Mouse (Mus musculus) liver, adult 2 months (tissue): Measurements from ENCODE around the gene C5ar1. TPM values are rescaled to one million over a fixed set of nuclear protein-coding genes. Genes with fewer than 3 reads are reported as not detected.
A peak's percentile ranks its signal among the peaks of the same experiment; 100 is the strongest.
"Not testable (repeated sequence)": the region's sequence is repeated elsewhere in the genome, so short reads cannot be mapped to it uniquely, and the experiment has no call there.

ENCODE experiments used
- DNase-seq: peaks from one replicate; pipeline ENCODE4 v3.0.0-alpha.2; 2011; ENCODE audit warnings: low read depth, low spot score; ENCODE audit errors: extremely low read depth
- H3K27ac ChIP-seq: fragments of 200-500 bp; replicated peaks from 2 replicates; pipeline ENCODE4 v1.5.1; 2012; ENCODE audit warnings: low read depth, mild to moderate bottlenecking, control low read depth, inconsistent platforms, low read length; ENCODE audit not compliant: insufficient read depth
- H3K27me3 ChIP-seq: fragments of 200-500 bp; 2 replicates; pipeline ENCODE4 v1.6.1; 2012; ENCODE audit warnings: mild to moderate bottlenecking, moderate library complexity, low read length, inconsistent platforms; ENCODE audit not compliant: control insufficient read depth, insufficient read depth
- H3K36me3 ChIP-seq: fragments of 200-500 bp; 2 replicates; pipeline ENCODE4 v1.6.1; 2012; ENCODE audit warnings: low read length, inconsistent platforms; ENCODE audit not compliant: control insufficient read depth, insufficient read depth
- H3K4me1 ChIP-seq: fragments of 200-500 bp; 2 replicates; pipeline ENCODE4 v1.6.1; 2011; ENCODE audit warnings: low read length; ENCODE audit not compliant: control insufficient read depth, insufficient read depth
- H3K4me3 ChIP-seq: fragments of 200-500 bp; 2 replicates; pipeline ENCODE4 v1.5.1; 2011; ENCODE audit warnings: low read depth, mild to moderate bottlenecking, control low read depth, low read length, moderate library complexity; ENCODE audit not compliant: insufficient read depth
- H3K79me2 ChIP-seq: fragments of 200-500 bp; 2 replicates; pipeline ENCODE4 v1.6.1; 2012; ENCODE audit warnings: inconsistent platforms, mild to moderate bottlenecking, low read length, moderate library complexity; ENCODE audit not compliant: control insufficient read depth, insufficient read depth
- H3K9ac ChIP-seq: fragments of 200-500 bp; 2 replicates; pipeline ENCODE4 v1.6.1; 2012; ENCODE audit warnings: low read depth, mild to moderate bottlenecking, control low read depth, inconsistent platforms, low read length
- CTCF ChIP-seq: fragments of 200-500 bp; IDR thresholded peaks from 2 replicates; pipeline ENCODE4 v1.5.1; 2011; ENCODE audit warnings: low read depth, low read length, control low read depth
- POLR2A ChIP-seq: fragments of 200-500 bp; IDR thresholded peaks from 2 replicates; pipeline ENCODE4 v1.6.1; 2011; ENCODE audit warnings: low read length, control low read depth; ENCODE audit not compliant: insufficient read depth; ENCODE audit errors: extremely low read depth
- WGBS: fragments of 180-500 bp; shearing (Covaris S2); methylation state at CpG from one replicate; pipeline ENCODE4 v1.1.7; 2018; 5-methylcytosine and 5-hydroxymethylcytosine counted together
- polyA plus RNA-seq: library from polyadenylated mRNA; depleted of rRNA; stranded (reverse); fragments of >200 nt; gene quantifications from 2 replicates; pipeline ENCODE4 v1.2.3, GENCODE M21; 2012; rRNA removed
- total RNA-seq: library from RNA; depleted of rRNA; stranded (reverse); fragments of >200 nt; gene quantifications from 2 replicates; pipeline ENCODE4 v1.2.3, GENCODE M21; 2014; rRNA removed

C5ar1 gene
- total RNA-seq, result 0.46 and 0.47 TPM in 2 replicates
- polyA plus RNA-seq, result 0.88 and 1.3 TPM in 2 replicates

- Histone ChIP-seq H3K79me2 (no peaks in the 10 kb centered on the region), H3K9ac (no peak within 1 kb of the TSS), H3K27ac (no peak within 1 kb of the TSS), H3K27me3 (no peaks in the 10 kb centered on the region), H3K36me3 (no peaks in the 10 kb centered on the region), H3K4me3 (no peak within 1 kb of the TSS), H3K4me1 (0 out of 2 replicates have a peak, but pooled peaks cover 3% of the 10 kb centered on the region)
- no peak for DNase-seq
- WGBS, result 71% methylated on average over 5 of the region's 5 CpGs
- no peak for TF ChIP-seq CTCF
- TF ChIP-seq POLR2A, result no peak
Observed at GRCm38 (mm10) chr7:16259110-16259590, at the start of gene C5ar1. Gene C5ar1 (minus strand): TSS chr7:16259540.

GRCm38 (mm10) chr7:16308555-16309317 is 49.4 kb upstream of the C5ar1 start:
- Histone ChIP-seq H3K4me1 (peaks cover 14% of the 10 kb centered on the region), H3K9ac (peak overlapping the region; percentile 52; the same call in 1 of the 2 replicates), H3K27me3 (no peaks in the 10 kb centered on the region), H3K4me3 (peak overlapping the region; percentile 84), H3K27ac (no peak overlapping the region; the same call in 1 of the 2 replicates), H3K36me3 (no peaks in the 10 kb centered on the region), H3K79me2 (peaks cover 5% of the 10 kb centered on the region; the same call in 1 of the 2 replicates)
- no peak for TF ChIP-seq POLR2A
- TF ChIP-seq CTCF, result no peak
- peak; percentile 60 for DNase-seq
- WGBS, result 20% methylated on average over 16 of the region's 16 CpGs

GRCm38 (mm10) chr7:16308093-16308492 is 48.8 kb upstream of the C5ar1 start, which contains the start of gene Bbc3:
Gene Bbc3 (plus strand): TSS chr7:16308393.
- DNase-seq, result not testable (repeated sequence)

DNA sequence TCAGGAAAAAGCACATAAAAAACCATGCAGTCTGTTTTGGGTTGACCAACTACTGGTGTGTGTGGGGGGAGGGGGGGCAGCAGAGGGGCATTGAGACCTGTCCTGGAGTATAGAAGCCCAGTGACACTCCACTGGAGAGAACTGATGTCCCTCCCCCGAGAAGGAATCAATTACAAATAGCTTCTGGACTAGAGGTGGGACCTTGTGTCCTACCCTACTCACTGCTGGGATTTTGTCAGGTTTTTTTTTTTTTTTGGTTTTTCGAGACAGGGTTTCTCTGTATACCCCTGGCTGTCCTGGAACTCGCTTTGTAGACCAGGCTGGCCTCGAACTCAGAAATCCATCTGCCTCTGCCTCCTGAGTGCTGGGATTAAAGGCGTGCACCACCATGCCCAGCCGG is 47.8 kb upstream of the C5ar1 start:
- H3K27me3 ChIP-seq, H3K4me3 ChIP-seq, DNase-seq, H3K27ac ChIP-seq, H3K9ac ChIP-seq, H3K36me3 ChIP-seq, H3K79me2 ChIP-seq: not testable (repeated sequence)
- 85% methylated on average over 6 of the region's 6 CpGs for WGBS
- H3K4me1 ChIP-seq, result peaks cover 14% of the 10 kb centered on the region

More at GRCm38 (mm10) chr7:16308093-16308492, 48.8 kb upstream of the C5ar1 start, which contains the start of gene Bbc3:
- peaks cover 14% of the 10 kb centered on the region for H3K4me1 ChIP-seq
- not testable (repeated sequence) for H3K27me3 ChIP-seq, H3K36me3 ChIP-seq, H3K79me2 ChIP-seq, H3K27ac ChIP-seq
- WGBS, result 84% methylated on average over 1 of the region's 1 CpGs
- H3K9ac ChIP-seq, result peak within 1 kb of the TSS; percentile 52
- H3K4me3 ChIP-seq, result peak within 1 kb of the TSS; percentile 84

GRCm38 (mm10) chr7:16299419-16300035 is 40.2 kb upstream of the C5ar1 start:
- Histone ChIP-seq H3K79me2 (no peaks in the 10 kb centered on the region), H3K4me1 (peaks cover 7% of the 10 kb centered on the region; the same call in 1 of the 2 replicates), H3K27ac (no peak overlapping the region), H3K36me3 (no peaks in the 10 kb centered on the region), H3K9ac (peak overlapping the region; percentile 26; the same call in 1 of the 2 replicates), H3K4me3 (peak overlapping the region; percentile 17; the same call in 1 of the 2 replicates), H3K27me3 (no peaks in the 10 kb centered on the region)
- peak; percentile 48 for DNase-seq
- WGBS, result 3% methylated on average over 52 of the region's 52 CpGs
- TF ChIP-seq POLR2A (no peak), CTCF (no peak)
